Mouse (Mus musculus): ENCODE data around the gene Thtpa.

GRCm38 (mm10) chr14:55110076-55110475 lies 15.5 kb downstream of the Thtpa start:
- TF ChIP-seq CTCF (IDR thresholded peaks at IDR 0.05; ENCODE audit: control insufficient read depth, insufficient read depth, insufficient read length) = no peak
- no peak for TF ChIP-seq FOSL1 (IDR thresholded peaks at IDR 0.05; ENCODE audit: insufficient read depth, low read length, poor library complexity, severe bottlenecking)
- TF ChIP-seq CEBPB (IDR thresholded peaks at IDR 0.05; ENCODE audit: low read depth) = no peak
- TF ChIP-seq MYOD1 (IDR thresholded peaks at IDR 0.05; ENCODE audit: control insufficient read depth, insufficient read length, low read depth) = no peak
- no peak for TF ChIP-seq MAX (IDR thresholded peaks at IDR 0.05)
